Mouse (Mus musculus) lung, embryonic 14.5 days (tissue): Measurements from ENCODE around the gene Ppm1m. TPM values are rescaled to one million over a fixed set of nuclear protein-coding genes. Genes with fewer than 3 reads are reported as not detected.

Experiments
- ATAC-seq: fragments of 200-750 bp; cut with Nextera tagmentation; 2 replicates; pipeline ENCODE4 v1.8.0; 2017; ENCODE audit warnings: mild to moderate bottlenecking, moderate TSS enrichment, moderate library complexity; ENCODE audit not compliant: insufficient read depth
- DNase-seq: peaks from one replicate; pipeline ENCODE4 v3.0.0-alpha.2; 2015
- H3K27ac ChIP-seq: fragments of 300-500 bp; sonication (generic); 2 replicates; pipeline ENCODE4 v1.5.1; 2014; ENCODE audit warnings: low read depth, mild to moderate bottlenecking, moderate library complexity
- H3K27me3 ChIP-seq: fragments of 300-500 bp; sonication (generic); 2 replicates; pipeline ENCODE4 v1.6.1; 2014; ENCODE audit warnings: low read length, control low read depth; ENCODE audit not compliant: insufficient read depth
- H3K36me3 ChIP-seq: fragments of 300-500 bp; sonication (generic); 2 replicates; pipeline ENCODE4 v1.6.1; 2014; ENCODE audit warnings: control low read depth; ENCODE audit not compliant: insufficient read depth
- H3K4me1 ChIP-seq: fragments of 300-500 bp; sonication (generic); 2 replicates; pipeline ENCODE4 v1.6.1; 2014; ENCODE audit warnings: antibody characterized with exemption, control low read depth; ENCODE audit not compliant: insufficient read depth
- H3K4me2 ChIP-seq: fragments of 300-500 bp; sonication (generic); 2 replicates; pipeline ENCODE4 v1.6.1; 2014; ENCODE audit warnings: mild to moderate bottlenecking
- H3K4me3 ChIP-seq: fragments of 300-500 bp; sonication (generic); 2 replicates; pipeline ENCODE4 v1.5.1; 2014; ENCODE audit warnings: low read depth, low read length
- H3K9ac ChIP-seq: fragments of 300-500 bp; sonication (generic); 2 replicates; pipeline ENCODE4 v1.6.1; 2014
- H3K9me3 ChIP-seq: fragments of 300-500 bp; sonication (generic); 2 replicates; pipeline ENCODE4 v1.6.1; 2016; ENCODE audit warnings: low read depth, low read length, control low read depth
- CTCF ChIP-seq: IDR thresholded peaks from 2 replicates; pipeline ENCODE4 v1.5.1; 2016; ENCODE audit warnings: antibody characterized with exemption, low read depth
- WGBS: fragments of 180-500 bp; shearing (Covaris S2); extraction: QIAGEN DNeasy Blood & Tissue Kit; methylation state at CpG from one replicate; pipeline ENCODE4 v1.1.7; 2014; 5-methylcytosine and 5-hydroxymethylcytosine counted together
- polyA plus RNA-seq: library from polyadenylated mRNA; unstranded; fragments of >200 nt; fragmentation: Nextera tagmentation; extraction: Ambion mirVana; gene quantifications from 2 replicates; pipeline ENCODE4 v1.2.1, GENCODE M21; 2014

Ppm1m gene
- polyA plus RNA-seq, 1 experiment from 2014 or later, result 55.0 TPM

GRCm38 (mm10) chr9:106208181-106208580 is 8.6 kb upstream of the Ppm1m start:
- DNase-seq (no peak), ATAC-seq (no peak)
- TF ChIP-seq CTCF, result no peak
- H3K36me3 ChIP-seq, result peaks cover 18% of the 10 kb centered on the region
- no peak overlapping the region for H3K27ac ChIP-seq
- H3K4me1 ChIP-seq, result 0 out of 2 replicates have a peak, but pooled peaks cover 14% of the 10 kb centered on the region
- H3K9me3 ChIP-seq, result no peaks in the 10 kb centered on the region
- no peak overlapping the region for H3K4me2 ChIP-seq
- H3K27me3 ChIP-seq, result no peaks in the 10 kb centered on the region
- no peak overlapping the region for H3K4me3 ChIP-seq
- WGBS, result 69% methylated on average over 5 of the region's 5 CpGs
- no peak overlapping the region for H3K9ac ChIP-seq

DNA sequence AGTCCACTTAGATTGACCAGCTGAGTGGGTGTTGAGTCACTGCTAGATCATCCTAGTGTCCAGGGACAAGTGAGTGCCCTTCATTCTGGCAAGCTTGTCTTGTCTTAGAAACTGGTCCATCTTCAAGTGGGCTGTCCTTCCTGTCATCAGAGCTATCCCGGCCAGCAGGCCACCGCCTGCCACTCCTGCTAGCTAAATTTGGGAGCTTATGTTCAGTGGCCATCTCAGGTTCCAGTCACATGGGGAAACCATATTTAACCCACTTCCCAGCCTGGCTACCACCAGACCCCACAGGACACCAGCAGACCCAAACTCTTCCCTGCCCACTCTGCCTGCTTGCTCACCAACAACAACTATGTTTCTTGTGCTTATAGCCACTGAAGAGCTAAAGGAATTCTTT is 7.0 kb upstream of the Ppm1m start:
- ATAC-seq, result no peak
- TF ChIP-seq CTCF, result no peak
- Histone ChIP-seq H3K27me3 (no peaks in the 10 kb centered on the region), H3K9ac (no peak overlapping the region), H3K4me3 (no peak overlapping the region), H3K9me3 (no peaks in the 10 kb centered on the region), H3K27ac (no peak overlapping the region), H3K4me1 (peaks cover 17% of the 10 kb centered on the region; the same call in 1 of the 2 replicates), H3K4me2 (no peak overlapping the region), H3K36me3 (peaks cover 8% of the 10 kb centered on the region; the same call in 1 of the 2 replicates)
- 62% methylated on average over 2 of the region's 2 CpGs for WGBS
- DNase-seq, result no peak

- peaks cover 8% of the 10 kb centered on the region; the same call in 1 of the 2 replicates for H3K36me3 ChIP-seq
- no peaks in the 10 kb centered on the region for H3K9me3 ChIP-seq
- 71% methylated on average over 7 of the region's 7 CpGs for WGBS
- H3K4me3 ChIP-seq, result no peak overlapping the region
- TF ChIP-seq CTCF, result no peak
- no peak for ATAC-seq
- H3K27ac ChIP-seq, result no peak overlapping the region
- H3K9ac ChIP-seq, result no peak overlapping the region
- H3K27me3 ChIP-seq, result no peaks in the 10 kb centered on the region
- H3K4me2 ChIP-seq, result no peak overlapping the region
- H3K4me1 ChIP-seq, result peaks cover 13% of the 10 kb centered on the region; the same call in 1 of the 2 replicates
- no peak for DNase-seq
Measured at GRCm38 (mm10) chr9:106205713-106206290, 6.3 kb upstream of the Ppm1m start.

- Histone ChIP-seq H3K27ac (no peak overlapping the region), H3K27me3 (no peaks in the 10 kb centered on the region), H3K4me3 (peak overlapping the region; percentile 64), H3K36me3 (peaks cover 8% of the 10 kb centered on the region; the same call in 1 of the 2 replicates), H3K4me2 (peak overlapping the region; percentile 70), H3K4me1 (peaks cover 13% of the 10 kb centered on the region; the same call in 1 of the 2 replicates), H3K9ac (peak overlapping the region; percentile 69), H3K9me3 (no peaks in the 10 kb centered on the region)
- DNase-seq (no peak), ATAC-seq (no peak)
- WGBS, result 64% methylated on average over 7 of the region's 7 CpGs
- no peak for TF ChIP-seq CTCF
Measured at GRCm38 (mm10) chr9:106203990-106204851, 4.7 kb upstream of the Ppm1m start.

DNA sequence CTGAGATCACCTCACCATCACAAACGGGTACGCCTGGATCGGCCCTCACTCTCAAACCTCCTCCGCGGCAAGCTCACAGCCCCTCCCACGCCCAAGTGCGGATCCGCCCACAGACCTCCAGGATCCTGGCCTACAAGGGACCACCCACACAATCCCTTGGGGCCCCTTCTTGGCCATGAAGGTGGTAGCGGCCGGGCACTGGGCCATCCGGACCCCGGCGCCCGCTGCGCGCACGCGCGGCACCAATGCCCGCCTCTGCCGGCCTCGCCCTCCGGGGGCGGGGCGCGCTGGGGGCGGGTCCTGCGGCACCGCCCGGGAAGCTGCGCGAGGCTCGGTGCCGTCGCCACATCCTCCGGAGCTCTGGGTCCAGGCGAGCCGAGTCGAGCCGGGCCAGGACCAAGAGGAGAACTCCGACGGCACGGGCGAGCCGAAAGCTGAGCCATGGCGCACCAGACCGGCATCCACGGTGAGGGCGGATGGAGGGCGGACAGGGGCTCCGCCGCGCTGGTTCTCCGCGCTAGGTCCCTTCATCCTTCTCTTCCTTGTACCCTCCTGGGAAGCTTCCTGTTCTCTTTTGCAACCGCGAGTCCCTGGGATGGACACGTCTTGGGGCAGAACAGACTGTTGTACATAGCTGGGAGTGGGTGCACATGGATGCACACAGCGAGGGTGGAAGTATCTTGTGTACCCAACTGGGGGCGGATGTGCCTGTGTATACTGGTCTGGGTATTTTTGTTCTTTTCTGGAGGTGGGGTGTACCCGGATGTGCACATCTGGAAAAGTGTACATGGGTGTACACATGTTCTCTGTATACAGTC is 3.5 kb upstream of the Ppm1m start, which contains the start of gene Twf2:
Gene Twf2, plus strand, starts transcription at position 290 of the 818 bp plus-strand sequence.
- H3K27ac ChIP-seq, result peak within 1 kb of the TSS; percentile 69
- peak; percentile 98 for DNase-seq
- no peak; the same call in 1 of the 2 replicates for TF ChIP-seq CTCF
- H3K4me2 ChIP-seq, result peak within 1 kb of the TSS; percentile 70
- H3K36me3 ChIP-seq, result no peaks in the 10 kb centered on the region
- H3K9ac ChIP-seq, result peak within 1 kb of the TSS; percentile 69
- peak; percentile 88 for ATAC-seq
- H3K9me3 ChIP-seq, result no peaks in the 10 kb centered on the region
- H3K4me1 ChIP-seq, result peaks cover 16% of the 10 kb centered on the region
- H3K4me3 ChIP-seq, result peak within 1 kb of the TSS; percentile 64
- H3K27me3 ChIP-seq, result no peaks in the 10 kb centered on the region
- 1% methylated on average over 58 of the region's 61 CpGs for WGBS

DNA sequence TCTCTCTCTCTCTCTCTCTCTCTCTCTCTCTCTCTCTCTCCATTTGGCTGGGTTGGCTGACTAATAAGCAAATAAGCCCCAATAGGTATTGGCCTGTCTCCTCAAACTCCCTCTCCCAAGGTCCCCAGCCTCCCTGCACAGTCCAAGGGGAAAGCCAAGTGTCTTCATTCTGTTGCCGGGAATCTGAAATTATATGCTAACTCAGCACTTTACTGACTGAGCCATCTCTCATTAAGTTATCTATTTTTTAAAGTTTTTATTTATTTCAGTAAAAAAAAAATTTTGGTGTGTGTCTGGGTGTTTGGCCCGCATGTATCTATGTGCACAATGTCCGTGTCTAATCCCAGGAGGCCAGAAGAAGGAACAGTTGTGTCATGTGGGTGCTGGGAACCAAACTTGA is 2.3 kb upstream of the Ppm1m start:
- ATAC-seq, result no peak
- peaks cover 21% of the 10 kb centered on the region for H3K4me1 ChIP-seq

More for the DNA sequence above, 2.3 kb upstream of the Ppm1m start:
- Histone ChIP-seq H3K4me3 (no peak overlapping the region; the same call in 1 of the 2 replicates), H3K9me3 (no peaks in the 10 kb centered on the region), H3K27ac (no peak overlapping the region), H3K9ac (no peak overlapping the region), H3K4me2 (peak overlapping the region; percentile 70), H3K27me3 (no peaks in the 10 kb centered on the region), H3K36me3 (0 out of 2 replicates have a peak, but pooled peaks cover 9% of the 10 kb centered on the region)
- WGBS, result 71% methylated on average over 3 of the region's 3 CpGs
- TF ChIP-seq CTCF, result no peak
- no peak for DNase-seq
